Mouse (Mus musculus): ENCODE measurements around the gene Kmt5a. TPM values are rescaled to one million over a fixed set of nuclear protein-coding genes. Genes with fewer than 3 reads are reported as not detected.

The Kmt5a gene
- polyA plus RNA-seq, 1 experiment = 36.5 TPM

DNA sequence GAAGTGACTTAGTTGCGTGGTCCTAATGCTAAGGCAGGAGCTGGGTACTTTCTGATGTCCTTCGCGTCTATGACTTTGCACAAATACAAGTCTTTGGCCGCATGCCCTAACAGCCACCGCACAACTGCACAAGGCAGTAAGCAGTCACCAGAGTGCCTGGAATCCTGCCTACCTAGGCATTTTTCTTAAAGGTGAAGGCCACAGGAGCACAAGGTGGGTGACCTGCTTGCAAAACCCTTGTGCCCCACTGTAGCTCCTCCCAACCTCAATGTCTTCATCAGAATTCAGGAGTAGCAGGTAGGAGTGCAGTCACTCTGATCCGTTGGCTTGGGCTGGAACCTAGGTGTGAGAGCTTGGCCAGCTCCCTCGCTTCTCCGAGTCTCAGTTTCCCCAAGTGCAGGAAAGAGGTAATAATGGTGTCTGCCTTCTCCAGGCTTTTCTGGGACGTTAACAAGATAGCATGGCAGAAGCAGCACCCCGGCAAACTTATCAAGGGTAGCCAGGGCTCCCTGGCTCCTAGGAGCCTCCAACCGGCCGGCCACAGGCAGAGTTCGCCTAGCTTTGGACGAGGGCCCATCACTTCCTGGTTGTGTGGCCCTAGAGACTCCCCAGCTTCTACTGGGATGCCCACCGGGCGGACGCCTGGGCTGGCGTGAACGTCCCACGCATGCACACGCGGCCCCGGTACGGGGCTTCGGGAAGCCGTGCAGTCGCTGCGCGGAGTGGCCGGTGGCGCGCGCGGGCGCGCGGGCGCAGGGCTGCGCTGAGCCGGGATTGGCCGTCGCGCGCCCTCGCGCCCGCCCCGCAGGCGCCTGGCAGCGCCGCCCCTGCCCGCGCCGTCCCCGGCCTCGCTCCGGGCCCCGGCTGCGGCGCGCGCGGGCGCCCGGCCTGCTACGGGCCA lies 5.2 kb downstream of the Kmt5a start:
- H3K4me1 ChIP-seq (ENCODE audit: control insufficient read depth, insufficient read depth, low read length) = peaks cover 19% of the 10 kb centered on the region
- H3K4me3 ChIP-seq (replicated peaks; ENCODE audit: extremely low read depth, low read depth, low read length) = peak overlapping the region; percentile 83
- TF ChIP-seq CTCF (IDR thresholded peaks at IDR 0.05; ENCODE audit: insufficient read depth, low read length) (no peak), POLR2A (IDR thresholded peaks at IDR 0.05; ENCODE audit: borderline replicate concordance, extremely low read depth, low read depth, low read length) (peak; percentile 69; the same call in 1 of the 2 replicates)
- peak; percentile 72 for DNase-seq
- WGBS = 12% methylated on average over 66 of the region's 66 CpGs

DNA sequence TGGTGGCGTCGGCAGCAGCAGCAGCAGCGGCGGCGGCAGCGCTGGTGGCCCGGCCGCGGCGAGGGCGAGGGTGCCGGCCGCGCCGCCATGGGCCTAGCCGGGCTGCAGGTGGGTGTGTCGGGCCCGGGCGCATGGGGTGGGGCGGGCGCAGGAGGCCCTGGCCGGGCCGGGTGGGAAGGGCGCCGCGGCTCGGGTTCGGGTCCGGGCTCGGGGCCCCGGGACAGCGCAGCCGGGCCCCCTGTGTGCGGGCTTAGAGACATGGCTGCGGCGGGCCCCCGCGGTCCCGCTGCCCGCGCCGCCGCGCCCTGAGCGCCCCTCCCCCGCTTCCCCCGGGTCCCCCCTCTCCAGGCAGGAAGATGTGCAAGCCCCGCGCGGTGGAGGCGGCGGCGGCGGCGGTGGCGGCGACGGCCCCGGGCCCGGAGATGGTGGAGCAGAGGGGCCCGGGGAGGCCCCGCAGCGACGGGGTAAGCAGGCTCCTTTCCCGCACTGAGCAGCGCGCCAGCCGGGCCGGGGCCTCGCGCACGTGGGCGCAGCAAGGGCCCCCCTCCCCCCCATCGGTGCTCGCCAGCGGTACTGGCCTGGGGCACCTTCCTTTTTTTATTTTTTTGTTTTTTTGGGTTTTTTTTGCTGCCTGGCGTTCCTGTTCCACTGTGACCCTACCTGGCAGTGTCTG lies 6.0 kb downstream of the Kmt5a start:
- 4% methylated on average over 65 of the region's 77 CpGs for whole genome bisulfite sequencing
- TF ChIP-seq CTCF (IDR thresholded peaks at IDR 0.05; ENCODE audit: insufficient read depth, low read length) (no peak), POLR2A (IDR thresholded peaks at IDR 0.05; ENCODE audit: borderline replicate concordance, extremely low read depth, low read depth, low read length) (no peak)
- peaks cover 19% of the 10 kb centered on the region for H3K4me1 ChIP-seq (ENCODE audit: control insufficient read depth, insufficient read depth, low read length)
- peak; percentile 57 for DNase-seq
- H3K4me3 ChIP-seq (replicated peaks; ENCODE audit: extremely low read depth, low read depth, low read length) = peak overlapping the region; percentile 67

GRCm38 (mm10) chr5:124446301-124446881 lies 6.7 kb downstream of the Kmt5a start:
- Histone ChIP-seq H3K4me1 (ENCODE audit: control insufficient read depth, insufficient read depth, low read length) (peaks cover 19% of the 10 kb centered on the region), H3K4me3 (replicated peaks; ENCODE audit: extremely low read depth, low read depth, low read length) (peak overlapping the region; percentile 67)
- TF ChIP-seq POLR2A (IDR thresholded peaks at IDR 0.05; ENCODE audit: borderline replicate concordance, extremely low read depth, low read depth, low read length) = peak; percentile 30; the same call in 1 of the 2 replicates
- no peak for TF ChIP-seq CTCF (IDR thresholded peaks at IDR 0.05; ENCODE audit: insufficient read depth, low read length)
- WGBS = 5% methylated on average over 15 of the region's 15 CpGs
- DNase-seq = peak; percentile 71

- no peak for DNase-seq
- Histone ChIP-seq H3K4me1 (ENCODE audit: control insufficient read depth, insufficient read depth, low read length) (peaks cover 18% of the 10 kb centered on the region), H3K4me3 (replicated peaks; ENCODE audit: extremely low read depth, low read depth, low read length) (no peak overlapping the region)
- WGBS = 67% methylated on average over 6 of the region's 6 CpGs
- TF ChIP-seq POLR2A (IDR thresholded peaks at IDR 0.05; ENCODE audit: borderline replicate concordance, extremely low read depth, low read depth, low read length) (no peak), CTCF (IDR thresholded peaks at IDR 0.05; ENCODE audit: insufficient read depth, low read length) (no peak)
Measured at GRCm38 (mm10) chr5:124449494-124449893, 9.8 kb downstream of the Kmt5a start.

DNA sequence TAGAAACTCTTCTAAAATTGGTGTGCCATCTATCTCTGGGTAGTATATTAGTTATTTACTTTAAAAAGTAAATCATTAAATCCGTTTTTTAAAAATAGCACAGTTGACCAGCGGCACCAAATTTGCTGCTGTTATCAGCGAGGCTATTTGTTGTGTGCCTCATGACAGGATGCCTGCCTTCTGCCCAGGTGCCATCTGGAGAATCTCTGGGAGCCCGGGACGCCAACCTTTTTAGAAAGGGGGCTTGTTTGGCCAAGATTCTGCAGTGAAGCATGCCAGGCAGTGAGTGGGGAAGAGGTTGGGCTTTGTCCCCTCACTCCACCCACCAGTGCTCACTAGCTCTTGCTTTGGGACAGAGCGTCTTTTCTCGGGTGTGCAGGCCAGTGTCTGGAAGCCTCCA lies 10.3 kb downstream of the Kmt5a start:
- DNase-seq = no peak
- Histone ChIP-seq H3K4me1 (ENCODE audit: control insufficient read depth, insufficient read depth, low read length) (peaks cover 14% of the 10 kb centered on the region), H3K4me3 (replicated peaks; ENCODE audit: extremely low read depth, low read depth, low read length) (no peak overlapping the region)
- 76% methylated on average over 7 of the region's 7 CpGs for WGBS
- TF ChIP-seq POLR2A (IDR thresholded peaks at IDR 0.05; ENCODE audit: borderline replicate concordance, extremely low read depth, low read depth, low read length) (no peak), CTCF (IDR thresholded peaks at IDR 0.05; ENCODE audit: insufficient read depth, low read length) (no peak)

DNA sequence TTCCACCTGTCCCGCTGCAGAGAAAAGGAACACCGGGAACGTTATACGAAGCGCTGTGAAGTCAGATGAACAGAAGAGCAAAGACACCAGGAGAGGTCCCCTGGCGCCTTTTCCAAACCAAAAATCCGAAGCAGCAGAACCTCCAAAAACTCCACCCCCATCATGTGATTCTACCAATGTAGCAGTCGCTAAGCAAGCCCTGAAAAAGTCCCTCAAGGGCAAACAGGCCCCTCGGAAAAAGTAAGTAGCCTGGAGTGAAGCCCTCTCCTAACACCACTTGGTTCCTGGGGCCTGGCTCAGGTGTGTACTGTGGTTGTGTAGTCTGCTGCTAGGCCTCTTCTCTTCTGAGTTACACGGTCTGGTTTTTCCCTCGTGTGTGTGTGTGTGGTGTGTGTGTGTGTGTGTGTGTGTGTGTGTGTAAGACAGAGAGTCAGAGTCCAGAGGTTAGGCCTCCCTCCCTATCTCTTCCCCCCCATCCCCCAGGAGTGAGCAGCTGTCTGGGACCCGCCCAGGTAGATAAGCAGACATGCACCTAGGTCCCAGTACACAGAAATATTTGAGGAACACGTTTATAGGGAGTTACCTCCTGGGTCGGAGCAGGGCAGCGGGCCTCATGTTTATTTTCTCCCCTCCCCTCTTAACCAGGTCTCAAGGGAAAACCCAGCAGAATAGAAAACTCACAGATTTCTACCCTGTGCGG lies 11.1 kb downstream of the Kmt5a start:
- peaks cover 14% of the 10 kb centered on the region for H3K4me1 ChIP-seq (ENCODE audit: control insufficient read depth, insufficient read depth, low read length)
- TF ChIP-seq CTCF (IDR thresholded peaks at IDR 0.05; ENCODE audit: insufficient read depth, low read length) (no peak), POLR2A (IDR thresholded peaks at IDR 0.05; ENCODE audit: borderline replicate concordance, extremely low read depth, low read depth, low read length) (no peak)
- no peak overlapping the region for H3K4me3 ChIP-seq (replicated peaks; ENCODE audit: extremely low read depth, low read depth, low read length)
- 73% methylated on average over 16 of the region's 16 CpGs for WGBS
- DNase-seq = no peak

DNA sequence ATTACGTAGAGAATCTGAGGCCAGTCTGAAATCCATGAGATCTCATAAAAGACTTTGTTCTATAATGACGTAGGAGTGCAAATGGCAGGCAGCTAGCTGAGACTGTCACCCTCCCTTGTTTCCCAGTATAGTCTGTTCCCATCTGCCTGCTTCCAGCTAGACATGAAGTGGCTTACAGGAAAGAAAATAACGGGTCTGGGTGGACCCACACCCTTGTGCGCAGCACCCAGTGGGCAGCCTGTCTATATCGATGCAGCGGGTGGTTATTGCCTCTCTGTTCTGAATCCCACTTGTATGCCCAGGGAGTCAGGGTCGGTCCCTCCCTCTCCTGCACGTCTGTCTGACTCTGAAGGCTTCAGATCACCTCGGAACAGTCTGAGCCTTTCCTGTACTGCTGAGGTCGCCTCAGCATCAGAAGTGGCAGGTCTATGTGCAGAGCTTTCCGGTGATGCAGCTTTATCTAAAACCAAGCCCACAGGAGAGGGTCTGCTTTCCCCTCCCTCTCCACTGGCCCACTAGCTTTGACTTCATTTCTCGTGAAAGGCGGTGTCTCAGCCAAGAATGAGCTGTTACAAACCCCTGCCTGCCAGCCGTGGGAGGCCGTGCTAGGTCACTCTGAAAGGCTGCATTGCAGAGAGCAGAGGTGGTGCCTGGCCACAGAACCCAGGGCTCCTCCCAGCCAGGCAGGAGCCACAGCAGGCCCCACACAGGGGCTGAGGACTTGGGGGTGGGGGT lies 12.9 kb downstream of the Kmt5a start:
- 74% methylated on average over 15 of the region's 15 CpGs for WGBS
- TF ChIP-seq CTCF (IDR thresholded peaks at IDR 0.05; ENCODE audit: insufficient read depth, low read length) = no peak
- no peak for TF ChIP-seq POLR2A (IDR thresholded peaks at IDR 0.05; ENCODE audit: borderline replicate concordance, extremely low read depth, low read depth, low read length)
- H3K4me1 ChIP-seq (ENCODE audit: control insufficient read depth, insufficient read depth, low read length) = no peaks in the 10 kb centered on the region
- DNase-seq = no peak
- no peak overlapping the region for H3K4me3 ChIP-seq (replicated peaks; ENCODE audit: extremely low read depth, low read depth, low read length)

DNA sequence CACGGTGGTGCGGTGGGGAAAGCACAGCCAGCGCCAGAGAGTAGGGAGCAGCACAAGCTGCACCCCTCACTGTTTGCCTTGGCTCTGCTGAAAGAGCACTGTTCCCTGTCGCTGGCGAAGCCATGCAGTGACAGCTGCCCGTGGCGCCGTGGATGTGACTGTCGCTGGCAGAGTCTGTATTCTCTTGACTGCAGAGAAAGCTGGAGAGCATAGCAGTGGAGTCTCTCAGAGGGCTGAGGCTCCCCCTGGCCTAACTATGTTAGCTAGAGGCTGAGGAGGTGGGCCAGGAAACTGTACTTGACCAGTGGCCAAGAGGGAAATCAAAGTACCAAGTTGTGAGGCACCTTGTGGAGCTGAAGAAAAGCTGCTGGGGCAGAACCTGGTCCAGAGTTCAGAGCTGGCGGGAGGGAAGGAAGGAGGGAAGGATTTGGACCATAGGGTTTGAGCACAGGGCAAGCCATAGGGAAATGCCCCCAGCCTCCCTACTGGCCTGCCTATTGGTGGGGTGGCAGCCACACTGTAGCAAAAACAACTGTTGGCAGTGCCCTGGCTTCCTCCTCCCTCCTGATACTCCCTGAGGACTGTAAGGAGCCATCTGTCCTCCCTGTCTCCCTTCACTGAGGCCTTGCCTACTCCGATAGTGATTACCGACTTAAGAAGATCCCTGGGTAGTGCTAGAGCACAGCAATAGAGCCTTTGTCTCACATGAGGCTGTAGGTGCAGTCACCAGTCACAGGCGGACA lies 13.8 kb downstream of the Kmt5a start:
- TF ChIP-seq POLR2A (IDR thresholded peaks at IDR 0.05; ENCODE audit: borderline replicate concordance, extremely low read depth, low read depth, low read length) (no peak), CTCF (IDR thresholded peaks at IDR 0.05; ENCODE audit: insufficient read depth, low read length) (no peak)
- Histone ChIP-seq H3K4me1 (ENCODE audit: control insufficient read depth, insufficient read depth, low read length) (no peaks in the 10 kb centered on the region), H3K4me3 (replicated peaks; ENCODE audit: extremely low read depth, low read depth, low read length) (no peak overlapping the region)
- WGBS = 78% methylated on average over 13 of the region's 13 CpGs
- DNase-seq = no peak

Data from lung, adult 2 months (tissue).